Mouse (Mus musculus) fat pad, adult 2 months (tissue): ENCODE data around the gene Gm28434.

Experiments
- DNase-seq: peaks from one replicate; pipeline ENCODE4 v3.0.0-alpha.2; 2011; ENCODE audit warnings: low read depth, low spot score; ENCODE audit errors: extremely low read depth

Gene Gm28434

GRCm38 (mm10) chr5:87969201-87969600, at the start of gene Gm28434, which contains the start of gene 2310003L06Rik:
Gm28434 (plus strand) TSS chr5:87969517.
2310003L06Rik (plus strand) TSS chr5:87969459.
- DNase-seq: no peak

- DNase-seq: no peak
Observed at GRCm38 (mm10) chr5:87925372-87925771, 43.9 kb upstream of the Gm28434 start, which contains the start of gene Csn3. Csn3 (plus strand) TSS chr5:87925579.

GRCm38 (mm10) chr5:87931603-87932002, 37.7 kb upstream of the Gm28434 start:
- no peak for DNase-seq

- DNase-seq: no peak
Observed at GRCm38 (mm10) chr5:87940752-87941151, 28.6 kb upstream of the Gm28434 start.

- no peak for DNase-seq
Observed at GRCm38 (mm10) chr5:87942515-87942914, 26.8 kb upstream of the Gm28434 start.

GRCm38 (mm10) chr5:87951836-87952235, 17.5 kb upstream of the Gm28434 start:
- DNase-seq: no peak

- DNase-seq: no peak
Observed at GRCm38 (mm10) chr5:87979139-87979538, 9.8 kb downstream of the Gm28434 start, which contains the start of gene Cabs1. Cabs1 (plus strand) TSS chr5:87979439.

GRCm38 (mm10) chr5:87982468-87983214, 13.3 kb downstream of the Gm28434 start:
- DNase-seq: no peak

- DNase-seq: no peak
Observed at GRCm38 (mm10) chr5:88002249-88002648, 32.9 kb downstream of the Gm28434 start, which contains the start of gene Smr3a. Smr3a (plus strand) TSS chr5:88002549.

GRCm38 (mm10) chr5:88005241-88005640, 35.9 kb downstream of the Gm28434 start:
- no peak for DNase-seq
